Mouse (Mus musculus): ENCODE results near the gene Rgl1.
"Not testable (repeated sequence)": the region's sequence is repeated elsewhere in the genome, so short reads cannot be mapped to it uniquely, and the experiment has no call there.

The Rgl1 gene

DNA sequence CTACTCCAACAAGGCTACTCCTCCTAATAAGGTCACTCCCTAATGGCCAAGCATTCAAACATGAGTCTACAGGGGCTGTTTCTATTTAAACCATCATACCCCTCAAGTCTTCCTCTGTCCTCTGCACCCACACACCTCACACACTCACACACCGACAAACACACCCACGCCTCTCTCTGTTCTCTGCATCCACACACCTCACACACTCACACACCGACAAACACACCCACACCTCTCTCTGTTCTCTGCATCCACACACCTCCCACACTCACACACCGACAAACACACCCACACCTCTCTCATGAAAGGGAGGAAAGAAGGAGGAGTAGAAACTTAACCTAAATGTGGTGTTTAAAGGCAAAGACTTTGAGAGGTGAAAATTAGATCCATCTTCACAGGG, 106.2 kb downstream of the Rgl1 start:
- peak; percentile 33 for DNase-seq (ENCODE audit: low spot score in 2 of 2)

DNA sequence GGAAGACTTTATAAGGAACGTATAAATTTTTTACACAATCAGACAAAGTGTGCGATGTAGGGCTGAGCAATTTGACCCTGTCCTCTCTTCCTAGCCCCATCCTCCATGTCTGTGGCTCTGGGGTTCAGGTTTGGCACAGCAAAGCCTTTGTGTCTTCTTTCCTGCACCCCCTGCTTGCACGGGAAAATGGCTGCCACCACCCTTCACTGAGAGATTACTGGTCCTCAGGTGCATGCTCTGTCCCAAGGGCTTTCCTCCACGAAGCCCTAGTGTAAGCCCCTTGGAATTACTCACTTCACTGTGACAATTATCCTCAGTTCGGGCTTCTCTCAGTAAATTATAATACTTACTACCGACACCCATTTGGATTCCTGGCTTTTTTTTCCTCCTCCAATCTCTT, 109.5 kb downstream of the Rgl1 start:
- DNase-seq (ENCODE audit: low spot score in 2 of 2), result no peak

GRCm38 (mm10) chr1:152654851-152655250, 111.3 kb downstream of the Rgl1 start:
- DNase-seq (ENCODE audit: low spot score in 2 of 2), result no peak

- no peak for DNase-seq (ENCODE audit: low spot score in 2 of 2)
Observed at GRCm38 (mm10) chr1:152651495-152651874, 114.7 kb downstream of the Rgl1 start.

DNA sequence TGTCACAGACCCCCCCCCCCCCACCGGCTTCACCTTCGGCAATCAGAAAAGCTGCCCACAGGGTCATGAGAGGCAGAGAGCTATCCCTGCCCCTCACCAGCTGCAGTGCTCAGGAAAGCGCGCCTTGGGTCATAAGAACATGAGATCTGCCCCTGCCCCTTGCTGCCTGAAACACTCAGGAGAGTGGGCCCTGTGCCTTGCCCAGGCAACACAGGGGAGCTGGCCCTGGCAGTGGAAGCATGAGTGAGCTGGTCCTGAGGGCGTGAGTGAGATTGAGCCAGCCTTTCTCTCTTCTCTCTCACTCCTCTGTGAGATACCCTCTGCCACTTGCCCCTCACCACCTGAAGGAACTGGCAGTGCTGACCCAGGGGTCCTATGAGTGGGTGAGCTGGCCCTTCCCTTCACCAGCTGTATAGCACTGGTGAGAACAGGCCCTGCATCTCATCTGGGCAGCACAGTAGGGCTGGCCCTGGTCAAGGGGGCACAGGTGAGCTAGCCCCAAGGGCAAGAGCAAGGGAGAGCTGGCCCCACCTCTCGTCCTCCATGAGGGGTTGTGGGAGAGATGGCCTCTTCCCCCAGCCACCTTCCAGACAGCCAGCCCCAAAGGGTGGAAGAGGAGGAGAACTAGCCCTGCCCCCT, 115.2 kb downstream of the Rgl1 start:
- DNase-seq (ENCODE audit: low spot score in 2 of 2), result no peak

GRCm38 (mm10) chr1:152648052-152648451, 118.1 kb downstream of the Rgl1 start:
- DNase-seq (ENCODE audit: low spot score in 2 of 2), result no peak

DNA sequence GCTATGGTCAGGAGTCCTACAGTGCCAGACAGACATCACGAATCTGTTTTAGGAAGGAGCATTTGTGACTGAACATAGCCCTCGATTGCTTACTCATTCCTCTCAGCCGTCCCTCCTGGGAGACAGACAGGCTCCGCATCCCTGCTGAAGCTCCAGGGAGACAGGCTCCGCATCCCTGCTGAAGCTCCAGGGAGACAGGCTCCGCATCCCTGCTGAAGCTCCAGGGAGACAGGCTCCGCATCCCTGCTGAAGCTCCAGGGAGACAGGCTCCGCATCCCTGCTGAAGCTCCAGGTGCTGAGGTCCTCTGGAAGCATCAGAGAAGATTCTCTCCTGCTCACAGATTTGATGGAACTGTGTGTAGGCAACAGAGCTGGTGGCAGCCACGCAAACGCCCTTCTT, 123.9 kb downstream of the Rgl1 start:
- not testable (repeated sequence) for DNase-seq (ENCODE audit: low spot score in 2 of 2)

DNA sequence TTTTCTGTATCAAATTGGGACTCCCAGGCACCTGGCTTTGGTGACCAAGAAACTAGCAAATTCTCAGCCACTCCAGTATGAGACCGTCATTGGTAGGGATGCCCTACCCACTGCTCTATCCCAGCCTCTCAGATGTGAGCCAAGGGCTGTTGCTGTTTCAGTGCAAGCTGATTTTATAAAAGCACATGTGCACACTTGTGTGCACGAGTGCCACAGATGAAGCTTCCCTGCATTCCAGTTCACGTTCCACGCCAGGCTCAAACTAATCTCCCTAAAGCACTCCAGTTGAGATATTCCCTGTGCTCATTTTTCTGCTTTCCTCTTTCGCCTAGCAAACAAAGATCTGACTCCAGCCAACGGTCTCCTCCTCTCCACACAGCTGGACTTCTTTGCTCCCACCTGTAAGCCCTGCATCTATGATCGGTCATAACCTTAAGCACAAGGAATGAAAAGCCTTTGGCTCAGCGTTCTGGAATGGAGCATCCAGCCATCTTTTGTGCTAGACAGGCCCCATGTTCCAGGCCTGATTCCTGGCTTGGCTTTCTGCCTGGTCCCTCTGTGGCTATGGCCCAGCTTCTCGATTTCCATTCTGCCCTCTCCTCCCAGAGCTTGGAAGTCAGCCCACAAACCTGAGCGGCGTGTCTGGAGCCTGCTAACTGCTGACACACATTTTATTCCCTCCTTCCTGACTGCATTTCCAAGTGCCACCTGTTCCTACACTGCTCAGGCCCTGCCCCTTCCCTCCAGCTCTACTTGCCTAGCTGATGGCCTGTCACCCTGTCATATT, 125.8 kb downstream of the Rgl1 start:
- peak; percentile 51 to 57 for DNase-seq (ENCODE audit: low spot score in 2 of 2)

- DNase-seq (ENCODE audit: low spot score in 2 of 2), result no peak
Observed at GRCm38 (mm10) chr1:152639344-152639743, 126.8 kb downstream of the Rgl1 start.

- no peak for DNase-seq (ENCODE audit: low spot score in 2 of 2)
Observed at GRCm38 (mm10) chr1:152634638-152635037, 131.5 kb downstream of the Rgl1 start.

GRCm38 (mm10) chr1:152629780-152630179, 136.4 kb downstream of the Rgl1 start:
- no peak for DNase-seq (ENCODE audit: low spot score in 2 of 2)

GRCm38 (mm10) chr1:152625651-152626050, 140.5 kb downstream of the Rgl1 start:
- DNase-seq (ENCODE audit: low spot score in 2 of 2), result no peak

DNA sequence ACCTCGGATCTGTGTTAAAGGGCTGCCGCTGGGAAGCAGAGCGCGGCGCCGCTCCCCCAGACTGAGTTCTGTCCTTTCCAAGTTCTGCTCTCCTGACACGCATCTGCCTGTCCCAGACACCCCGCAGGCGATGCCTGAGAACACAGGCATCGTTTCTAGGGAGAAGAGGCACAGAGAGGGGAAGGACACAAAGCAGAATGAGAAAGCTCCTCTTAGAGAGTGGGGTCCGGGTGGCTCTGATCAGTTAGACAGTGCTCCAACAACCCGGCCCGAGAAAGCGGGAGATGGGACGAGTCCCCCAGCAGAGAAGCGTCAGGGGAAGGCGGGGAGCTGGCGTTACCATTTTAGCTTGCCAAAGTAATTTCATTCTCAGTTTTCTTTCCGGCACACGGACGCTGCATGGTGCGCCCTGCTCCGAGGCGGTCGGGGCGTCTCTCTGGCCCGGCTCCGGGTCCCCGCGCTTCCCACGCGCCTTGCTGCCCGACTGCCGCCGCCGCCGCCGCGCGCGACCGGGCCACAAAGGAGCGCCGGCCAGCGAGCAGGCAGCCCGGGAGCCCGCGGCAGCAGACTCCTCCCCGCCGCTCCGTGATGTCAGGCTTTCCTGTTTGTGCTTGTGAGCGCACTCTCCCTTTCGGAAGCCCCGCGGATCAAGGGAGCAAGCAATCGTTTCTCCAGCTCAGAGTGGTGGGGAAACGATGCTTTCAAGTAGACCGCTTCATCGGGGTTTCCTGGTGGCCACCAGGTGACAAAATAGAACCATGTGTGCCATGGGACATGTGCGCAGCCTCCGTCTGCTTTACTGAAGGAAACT, 141.3 kb downstream of the Rgl1 start:
- peak; percentile 50 to 65 for DNase-seq (ENCODE audit: low spot score in 2 of 2)

DNA sequence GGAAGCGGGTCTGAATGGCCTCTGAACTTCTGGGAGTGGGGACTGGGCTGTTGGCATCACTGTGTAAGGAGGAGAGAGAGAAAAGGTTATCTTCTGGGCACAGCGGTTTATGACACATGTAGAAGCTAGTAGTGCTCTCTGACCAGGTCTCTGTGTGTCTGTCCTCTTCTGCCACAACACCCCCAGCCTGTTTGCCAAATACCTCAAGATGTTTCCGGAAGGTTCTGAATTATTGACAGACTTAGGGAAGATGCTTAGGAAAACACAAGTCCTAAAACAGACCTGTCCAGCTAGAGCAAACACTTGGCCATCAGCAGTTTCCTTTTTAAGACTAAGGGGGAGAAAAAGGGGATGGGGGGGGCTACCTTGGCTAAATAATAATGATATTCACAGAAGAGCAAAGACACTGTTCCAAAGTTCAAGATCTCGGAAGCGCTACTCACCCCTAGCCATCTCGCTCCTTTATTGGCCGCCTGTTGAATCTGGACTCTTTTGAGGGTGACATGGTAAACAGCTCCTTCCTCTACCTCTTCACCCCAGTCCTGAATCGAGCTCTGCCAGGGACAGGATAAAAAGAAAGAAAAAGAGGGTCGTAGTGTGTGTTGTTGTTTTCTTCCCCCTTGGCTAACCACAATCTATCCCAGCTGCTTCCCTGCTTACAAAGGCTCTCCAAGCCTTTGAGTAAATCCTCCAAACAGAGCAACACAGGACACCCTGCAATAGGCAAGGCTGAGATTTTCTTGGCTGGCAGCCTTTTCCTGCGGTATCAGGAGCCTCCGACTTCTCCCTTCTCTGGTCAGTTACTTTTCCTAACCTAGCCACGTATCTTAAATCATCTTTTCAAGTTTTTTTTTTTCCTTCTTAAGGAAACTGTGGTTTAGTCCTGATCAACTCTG, 142.5 kb downstream of the Rgl1 start:
- no peak for DNase-seq (ENCODE audit: low spot score in 2 of 2)

DNA sequence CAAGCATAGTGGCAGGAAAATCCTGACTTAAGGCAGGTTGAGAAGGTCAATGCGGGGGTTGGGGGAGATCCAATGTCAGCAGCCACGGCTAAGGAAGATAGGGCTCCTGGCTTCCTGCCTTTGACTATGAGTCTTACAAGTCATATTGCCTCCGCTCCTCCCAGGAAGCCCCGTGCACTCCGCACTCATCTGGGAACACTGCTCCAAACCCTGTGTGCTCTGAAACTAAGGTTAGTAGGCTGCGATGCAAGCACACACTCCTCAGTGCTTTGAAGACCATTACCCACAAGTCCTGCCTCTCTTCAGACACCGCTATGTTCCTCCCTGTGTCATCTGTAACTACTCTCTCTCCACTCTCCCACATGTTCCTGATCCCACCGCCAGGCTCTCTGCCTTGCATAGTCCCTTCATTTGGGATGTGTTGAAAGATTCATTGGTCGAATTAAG, 143.4 kb downstream of the Rgl1 start:
- no peak for DNase-seq (ENCODE audit: low spot score in 2 of 2)

GRCm38 (mm10) chr1:152621624-152622023, 144.5 kb downstream of the Rgl1 start:
- DNase-seq (ENCODE audit: low spot score in 2 of 2), result no peak

- DNase-seq (ENCODE audit: low spot score in 2 of 2), result no peak
Observed at GRCm38 (mm10) chr1:152619396-152619795, 146.8 kb downstream of the Rgl1 start.

- no peak for DNase-seq (ENCODE audit: low spot score in 2 of 2)
Observed at GRCm38 (mm10) chr1:152618896-152619295, 147.3 kb downstream of the Rgl1 start.

- no peak for DNase-seq (ENCODE audit: low spot score in 2 of 2)
Observed at GRCm38 (mm10) chr1:152618381-152618780, 147.8 kb downstream of the Rgl1 start.

- DNase-seq (ENCODE audit: low spot score in 2 of 2), result no peak
Observed at GRCm38 (mm10) chr1:152617745-152618342, 148.3 kb downstream of the Rgl1 start.

GRCm38 (mm10) chr1:152616777-152617057, 149.4 kb downstream of the Rgl1 start:
- DNase-seq (ENCODE audit: low spot score in 2 of 2), result no peak

Measured in right cerebral cortex, adult 2 months (tissue).